Mouse (Mus musculus) heart, adult 9 months (tissue): Measurements from ENCODE around the gene Naa35.
A peak's percentile ranks its signal among the peaks of the same experiment; 100 is the strongest.

Experiments used
- DNase-seq, 2 experiments: peaks; one replicate each; pipeline ENCODE4 v3.0.0; 2022; ENCODE audit warnings: low spot score in 2 of 2

Gene Naa35

GRCm38 (mm10) chr13:59671521-59671920 lies 86.5 kb downstream of the Naa35 start:
- no peak for DNase-seq

DNA sequence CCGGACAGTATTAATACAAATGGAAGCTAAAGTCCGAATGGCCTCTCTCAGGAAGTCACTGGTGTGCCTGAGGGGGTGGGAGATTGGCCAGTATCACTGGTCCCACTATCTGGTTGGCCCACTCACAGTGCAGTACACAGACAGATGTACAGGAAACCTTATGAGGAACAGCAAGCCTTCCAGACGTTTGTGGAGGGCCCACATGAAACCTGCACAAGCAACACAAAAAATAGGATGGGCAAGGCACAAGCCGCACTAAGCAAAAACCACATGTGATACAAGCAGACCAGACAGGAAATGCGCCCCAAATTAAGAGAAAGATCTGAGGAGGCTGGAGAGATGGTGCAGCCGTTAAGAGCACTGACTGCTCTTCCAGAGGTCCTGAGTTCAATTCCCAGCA lies 87.2 kb downstream of the Naa35 start:
- DNase-seq: no peak

DNA sequence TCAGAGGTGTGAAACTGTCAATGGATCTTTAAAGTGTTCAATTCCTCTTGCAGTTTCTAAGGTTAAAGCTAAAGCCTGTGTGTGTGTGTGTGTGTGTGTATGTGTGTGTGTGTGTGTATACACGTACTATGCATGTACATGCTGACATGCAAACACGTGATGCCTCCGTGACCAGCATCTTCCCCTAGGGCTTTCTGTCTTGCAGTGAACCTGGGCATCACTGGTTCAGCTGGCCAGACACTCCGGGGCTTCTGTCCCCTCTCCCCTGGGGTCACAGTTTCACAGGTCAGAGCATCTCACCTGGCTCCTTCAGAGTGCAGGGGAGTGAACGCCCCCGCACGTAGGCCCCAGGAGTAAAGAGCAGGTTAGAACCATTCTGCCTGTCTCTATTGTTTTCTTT lies 88.5 kb downstream of the Naa35 start:
- no peak for DNase-seq

DNA sequence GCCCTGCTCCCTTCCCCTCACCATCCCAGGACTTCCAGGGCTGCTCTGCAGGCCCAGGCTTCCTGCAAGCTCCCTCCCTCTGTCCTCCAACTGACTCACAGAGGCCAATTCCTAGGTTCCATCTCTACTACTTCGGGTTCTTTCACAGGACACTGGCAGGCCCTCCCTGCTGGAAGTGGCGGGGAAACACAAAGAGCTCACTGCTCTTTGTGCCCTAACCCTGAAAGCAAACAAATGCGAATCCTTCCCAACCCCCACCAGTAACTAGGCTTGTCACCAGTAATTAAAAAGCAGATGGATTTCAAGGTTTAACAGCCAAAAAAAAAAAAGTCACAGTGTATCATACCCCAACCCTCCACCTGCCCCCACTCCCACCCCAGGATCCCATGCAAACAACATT lies 89.2 kb downstream of the Naa35 start:
- DNase-seq: no peak

- DNase-seq: no peak
Observed at GRCm38 (mm10) chr13:59674761-59675150, 89.7 kb downstream of the Naa35 start.

- peak; percentile 38 to 52 for DNase-seq
Observed at GRCm38 (mm10) chr13:59675151-59676011, 90.3 kb downstream of the Naa35 start, which contains the start of gene Golm1. Gene Golm1 (minus strand): TSS chr13:59675811.

GRCm38 (mm10) chr13:59676316-59677229 lies 91.5 kb downstream of the Naa35 start:
- DNase-seq: no peak

DNA sequence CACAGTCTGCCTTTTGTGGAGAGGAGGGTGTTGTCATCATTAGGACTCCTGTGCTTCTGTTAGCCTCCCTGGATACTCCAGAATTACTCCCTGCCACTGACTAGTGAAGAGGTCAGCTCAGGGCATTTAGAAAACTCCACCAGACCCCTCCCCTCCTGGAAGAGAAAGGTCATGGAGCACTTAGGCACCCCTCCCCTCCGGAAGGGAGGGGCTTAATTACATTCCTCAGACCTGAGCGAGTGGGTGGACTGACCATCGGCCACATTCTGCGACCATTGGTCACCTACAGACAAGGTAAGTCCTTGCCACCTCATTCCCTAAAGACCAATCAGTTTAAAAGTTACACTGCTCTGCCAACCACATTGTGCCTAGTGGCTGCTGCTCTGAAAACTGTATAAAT lies 94.2 kb downstream of the Naa35 start:
- no peak for DNase-seq

DNA sequence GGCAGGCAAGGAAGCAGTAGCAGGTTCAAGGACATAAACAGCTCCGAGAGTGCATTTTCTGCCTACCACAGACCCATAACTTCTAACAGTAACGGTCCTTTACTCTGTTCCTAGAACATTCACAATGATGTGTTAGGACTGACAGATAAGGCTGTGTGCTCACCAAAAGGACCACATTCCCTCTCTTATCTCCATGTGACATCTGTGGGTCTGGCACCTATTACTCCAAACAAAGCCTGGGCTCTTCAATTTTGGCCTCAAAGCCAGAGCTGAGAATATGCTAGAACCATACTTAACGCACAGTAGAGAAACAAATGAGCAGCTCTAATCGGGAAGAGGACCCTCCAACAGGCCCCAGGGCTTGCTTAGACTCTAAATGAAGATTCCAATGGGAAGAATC lies 94.8 kb downstream of the Naa35 start:
- no peak for DNase-seq

DNA sequence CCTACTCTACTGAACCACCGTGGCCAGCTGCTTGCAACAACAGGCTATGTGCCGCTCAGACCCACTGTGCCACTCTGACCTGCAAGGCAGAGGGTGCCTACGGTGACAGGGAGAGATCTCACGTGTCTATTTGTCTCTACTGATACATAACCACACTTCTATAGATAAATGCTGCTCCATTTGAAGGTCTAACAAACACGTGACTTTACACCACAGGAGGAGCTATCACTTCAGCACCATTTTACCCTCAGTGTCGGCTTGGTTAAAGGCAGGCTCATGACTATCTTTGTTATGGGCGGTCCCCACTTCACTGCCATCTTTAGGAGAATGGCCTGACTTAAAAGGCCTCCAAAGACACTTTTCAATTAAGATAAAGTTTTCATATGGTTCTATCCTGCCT lies 97.6 kb downstream of the Naa35 start:
- no peak for DNase-seq

DNA sequence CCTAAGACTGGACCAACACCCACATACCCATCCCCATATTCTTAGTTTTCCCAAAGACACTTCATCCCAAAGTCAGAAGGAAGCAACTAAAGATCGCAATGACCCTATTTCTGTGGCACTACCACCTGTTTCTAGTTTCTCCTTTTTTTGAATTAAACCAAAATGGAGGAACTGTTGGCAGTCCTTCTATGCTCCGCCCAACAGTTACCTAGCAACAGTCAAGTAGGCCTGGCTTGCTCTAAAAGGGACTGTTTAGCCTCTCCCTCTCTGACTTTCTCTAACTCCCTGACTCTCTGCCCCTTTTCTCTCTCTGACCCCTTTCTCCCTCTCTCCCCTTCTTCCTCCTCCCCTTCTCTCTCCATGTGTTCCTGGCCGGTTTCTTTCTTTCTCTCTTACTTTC lies 100.2 kb downstream of the Naa35 start:
- DNase-seq: no peak
